Mouse (Mus musculus) frontal cortex, postnatal 25 days (tissue): ENCODE measurements around the gene Chd2.
"Not testable (repeated sequence)": the region's sequence is repeated elsewhere in the genome, so short reads cannot be mapped to it uniquely, and the experiment has no call there.

Source experiments
- DNase-seq, 2 experiments: peaks; one replicate each; pipeline ENCODE4 v3.0.0; 2022; ENCODE audit warnings: low spot score in 2 of 2

Gene Chd2

GRCm38 (mm10) chr7:73521277-73522193, 20.1 kb downstream of the Chd2 start:
- DNase-seq = no peak

DNA sequence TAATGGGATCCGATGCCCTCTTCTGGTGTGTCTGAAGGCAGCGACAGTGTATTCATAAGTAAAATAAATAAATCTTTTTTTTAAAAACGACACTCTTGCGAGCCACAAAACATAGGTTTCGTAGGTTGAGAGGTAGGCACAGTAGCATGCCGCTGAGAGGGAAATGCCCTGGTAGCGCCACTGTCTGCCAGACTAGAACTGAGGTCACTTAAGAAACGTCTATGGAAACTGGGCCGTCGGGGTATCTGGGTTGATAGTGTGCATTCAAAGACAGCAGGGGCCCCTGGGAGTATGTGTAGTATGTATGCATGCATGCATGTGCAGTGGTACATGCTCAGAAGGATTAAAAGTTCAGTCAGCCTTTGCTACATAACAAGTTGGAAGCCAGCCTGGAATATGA, 21.4 kb downstream of the Chd2 start:
- DNase-seq = no peak

GRCm38 (mm10) chr7:73519060-73519796, 22.4 kb downstream of the Chd2 start:
- DNase-seq = no peak

DNA sequence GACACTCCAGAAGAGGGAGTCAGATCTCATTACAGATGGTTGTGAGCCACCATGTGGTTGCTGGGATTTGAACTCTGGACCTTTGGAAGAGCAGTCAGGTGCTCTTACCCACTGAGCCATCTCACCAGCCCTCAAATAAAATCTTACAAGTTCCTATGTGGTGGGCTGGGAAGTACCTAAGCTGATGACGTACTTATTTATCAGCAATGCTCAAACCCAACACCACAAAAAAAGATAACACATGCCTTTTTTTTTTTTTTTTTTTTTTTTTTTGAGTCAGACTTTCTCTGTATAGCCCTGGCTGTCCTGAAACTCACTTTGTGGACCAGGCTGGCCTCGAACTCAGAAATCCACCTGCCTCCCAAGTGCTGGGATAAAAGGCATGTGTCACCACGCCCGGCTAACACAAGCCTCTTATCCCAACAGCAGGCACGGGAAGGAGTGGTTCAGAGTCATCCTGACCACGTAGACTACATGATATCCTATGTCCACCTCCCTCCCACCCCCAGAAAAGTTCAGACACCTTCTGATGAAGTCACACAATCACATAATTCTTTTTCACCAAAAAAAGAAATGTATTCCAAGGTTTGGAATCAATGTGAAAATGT, 23.2 kb downstream of the Chd2 start:
- not testable (repeated sequence) for DNase-seq

GRCm38 (mm10) chr7:73517432-73518054, 24.1 kb downstream of the Chd2 start:
- no peak for DNase-seq

DNA sequence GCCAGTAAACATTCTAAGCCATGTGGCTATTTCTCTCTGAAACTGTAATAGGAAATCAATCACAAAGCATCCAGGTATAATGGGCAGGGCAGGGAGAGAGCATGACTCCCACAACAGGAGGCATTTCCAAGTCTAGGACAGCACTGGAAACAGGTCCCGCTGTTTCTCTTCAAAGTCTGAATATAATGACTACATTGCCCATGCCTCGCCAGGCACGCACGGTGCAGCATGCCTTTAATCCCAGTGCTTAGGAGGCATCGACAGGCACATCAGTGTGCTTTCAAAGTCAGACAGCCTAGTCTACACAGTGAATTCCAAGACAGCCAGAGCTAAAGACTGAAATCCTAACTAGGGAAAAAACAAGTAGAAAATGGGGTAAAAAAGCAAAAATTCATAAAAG, 24.8 kb downstream of the Chd2 start:
- no peak for DNase-seq

- DNase-seq = no peak
These were observed 27.1 kb downstream of the Chd2 start for GRCm38 (mm10) chr7:73514560-73514959.

GRCm38 (mm10) chr7:73512422-73512821, 29.2 kb downstream of the Chd2 start:
- no peak for DNase-seq

DNA sequence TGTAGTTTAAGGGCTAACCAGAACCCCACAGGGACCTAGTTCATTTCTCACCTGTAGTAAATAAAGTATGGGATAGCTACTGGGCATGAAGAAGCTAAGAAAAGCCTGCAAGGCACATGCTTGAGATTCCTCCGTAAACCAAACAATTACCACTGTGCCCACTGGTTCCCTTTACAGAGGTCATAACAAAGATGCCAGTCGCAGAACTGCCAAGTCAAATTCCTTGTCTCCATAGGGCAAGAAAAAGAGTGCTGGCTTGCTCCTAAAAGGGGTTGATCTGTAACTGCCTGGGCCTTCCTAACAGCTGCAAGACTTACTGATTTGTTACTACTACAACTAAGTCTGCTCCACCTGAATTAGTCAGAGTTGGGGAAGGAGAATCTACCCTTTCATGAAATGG, 32.9 kb downstream of the Chd2 start:
- DNase-seq = no peak

DNA sequence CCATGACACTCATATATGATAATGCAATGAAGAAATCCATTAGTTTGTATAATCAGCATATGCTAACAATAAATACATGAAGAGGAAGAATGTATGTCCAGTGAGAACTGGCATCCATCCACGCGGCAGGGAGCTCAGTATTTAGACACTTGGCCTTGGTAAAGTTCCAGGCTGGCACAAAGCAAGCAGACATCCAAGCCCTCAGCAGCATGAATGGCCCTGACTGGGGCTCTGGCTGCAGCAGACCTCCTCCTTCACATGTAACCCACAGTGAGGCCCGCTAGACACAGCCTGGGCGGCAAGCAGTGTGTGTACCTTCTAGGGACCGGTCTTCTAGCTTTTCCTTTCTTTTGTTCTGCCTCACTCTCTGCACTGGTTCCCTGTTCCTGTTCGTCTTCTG, 34.1 kb downstream of the Chd2 start:
- no peak for DNase-seq

GRCm38 (mm10) chr7:73506852-73507251, 34.8 kb downstream of the Chd2 start:
- DNase-seq = no peak

DNA sequence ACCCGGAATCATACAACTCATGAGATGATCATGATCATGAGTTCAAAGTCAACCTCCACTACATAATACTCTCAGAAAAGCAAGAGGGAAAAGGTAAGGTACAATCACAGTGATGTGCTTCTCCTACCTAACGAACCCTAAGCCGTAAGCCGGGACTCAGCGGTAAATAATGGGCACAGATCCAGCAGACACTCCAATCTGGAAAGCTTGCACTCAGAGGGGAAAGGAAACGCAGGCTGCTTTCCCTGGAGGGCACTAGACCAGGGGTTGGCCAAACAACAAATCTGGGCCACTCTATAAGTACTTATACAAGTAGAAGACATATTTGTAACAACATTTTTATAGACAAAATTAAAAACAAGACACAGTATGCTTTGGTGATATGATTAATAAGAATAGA, 36.4 kb downstream of the Chd2 start:
- DNase-seq = no peak

DNA sequence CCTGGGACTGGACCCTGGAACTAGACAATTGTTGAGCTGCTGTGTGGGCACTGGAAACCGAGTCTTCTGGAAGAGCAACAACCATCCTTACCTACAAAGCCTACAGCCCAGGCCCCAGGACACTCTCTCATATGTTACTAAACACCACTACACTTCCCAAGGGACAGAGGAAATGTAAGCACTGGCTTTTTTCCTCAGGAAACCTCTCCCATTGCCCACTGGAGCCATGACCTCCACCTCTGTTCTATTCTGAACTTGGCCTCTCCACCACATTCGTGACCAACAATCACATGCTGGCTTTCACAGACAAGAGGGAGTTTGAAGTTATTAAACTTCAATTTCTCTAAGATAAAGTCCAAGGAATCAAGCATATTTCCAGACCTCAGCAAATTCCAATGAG, 43.4 kb downstream of the Chd2 start:
- DNase-seq = no peak

GRCm38 (mm10) chr7:73489261-73489660, 52.4 kb downstream of the Chd2 start:
- no peak for DNase-seq

DNA sequence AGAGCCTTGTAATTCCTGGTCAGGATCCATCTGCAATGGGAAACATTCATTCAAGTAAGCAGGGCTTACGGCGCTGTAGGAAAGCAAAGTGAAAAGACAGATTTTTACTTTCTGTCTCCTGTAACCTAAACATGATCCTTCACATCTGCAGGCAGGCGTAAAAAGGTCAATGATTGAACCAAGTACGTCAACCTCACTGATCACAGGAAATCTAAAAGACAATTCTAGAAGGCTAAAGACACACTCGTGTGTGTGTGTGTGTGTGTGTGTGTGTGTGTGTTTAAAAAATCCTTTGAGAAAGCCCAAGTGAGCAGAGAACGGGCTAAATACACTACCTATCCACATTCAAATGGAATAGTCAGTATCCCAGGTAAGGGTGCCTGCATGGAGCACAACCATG, 60.5 kb downstream of the Chd2 start:
- DNase-seq = no peak

DNA sequence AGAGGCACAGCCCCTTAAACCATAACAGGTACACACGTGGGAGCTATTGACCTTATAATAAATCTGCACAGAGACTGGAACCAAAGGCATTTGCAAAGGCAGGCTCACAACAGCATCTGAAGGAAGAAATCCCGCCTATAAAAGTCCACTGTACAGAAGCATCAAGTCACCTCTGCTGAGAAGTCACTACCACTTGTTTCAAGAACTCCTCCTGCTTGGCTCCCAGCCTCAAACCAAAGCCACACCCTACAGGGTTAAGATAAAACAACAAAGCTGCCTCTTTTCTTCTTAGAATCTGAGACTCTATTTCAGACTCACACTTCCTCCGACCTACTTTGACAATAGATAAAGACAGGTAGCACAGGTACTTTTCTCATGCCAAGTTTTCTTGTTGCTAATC, 62.1 kb downstream of the Chd2 start:
- DNase-seq = no peak

DNA sequence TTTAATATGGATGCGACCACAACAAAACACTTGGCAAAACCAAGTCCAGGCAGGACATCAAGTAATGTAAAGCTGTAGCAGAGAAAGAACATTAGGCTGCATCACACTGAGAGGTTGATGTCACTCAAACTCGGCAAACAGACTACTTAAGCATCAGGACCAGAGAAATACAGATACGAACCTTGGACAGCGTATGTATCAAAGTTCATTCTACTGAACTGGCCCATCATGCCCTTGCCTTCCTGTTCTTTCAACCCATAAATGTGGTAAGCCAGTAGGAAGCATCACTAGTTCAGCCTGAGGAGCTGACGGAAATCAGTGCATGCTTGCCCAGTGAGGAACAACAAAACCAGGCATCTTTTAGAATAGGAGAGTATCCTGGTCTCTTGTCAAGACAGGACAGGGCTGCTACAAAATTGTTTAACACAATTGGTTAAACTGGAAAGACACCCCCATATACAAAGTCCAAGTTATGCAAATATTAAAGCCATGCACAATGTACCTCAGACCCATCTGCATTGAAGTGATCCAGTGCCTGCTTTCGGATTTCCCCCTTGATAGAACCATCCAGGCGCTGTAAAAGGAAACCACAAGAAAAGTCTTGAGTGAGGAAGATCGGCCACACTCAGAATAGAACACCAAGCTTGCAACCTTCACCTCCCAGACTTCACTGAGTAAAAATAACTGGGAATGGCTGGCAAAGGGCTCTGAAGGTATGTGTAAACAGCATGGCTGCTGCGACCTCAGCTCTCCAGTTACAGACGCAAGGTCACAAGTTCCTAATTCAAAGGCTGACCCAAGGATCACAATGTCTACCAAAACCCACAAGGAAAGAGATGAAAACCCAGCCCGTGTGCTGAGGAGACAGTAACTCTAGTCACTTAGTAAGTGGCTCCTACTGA, 63.2 kb downstream of the Chd2 start:
- DNase-seq = no peak

DNA sequence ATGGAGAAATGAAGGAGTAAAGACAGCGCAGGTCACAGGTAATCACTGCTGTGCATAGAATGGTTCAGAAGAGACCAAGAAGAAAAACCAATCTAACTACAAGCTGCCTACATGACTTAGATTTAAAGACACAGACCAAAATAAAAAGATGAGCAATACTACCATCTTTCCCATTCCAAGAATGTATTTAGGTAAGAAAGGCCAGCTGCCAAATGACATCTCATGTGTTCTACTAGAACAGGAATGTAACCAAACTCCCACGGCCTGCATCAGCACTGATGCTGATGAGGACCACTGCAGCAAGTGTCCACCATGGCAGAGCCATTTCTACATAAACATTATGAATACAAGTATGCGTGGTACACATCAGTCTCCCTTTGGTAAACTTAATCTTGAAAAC, 73.9 kb downstream of the Chd2 start:
- no peak for DNase-seq

- DNase-seq = no peak
These were observed 78.1 kb downstream of the Chd2 start for GRCm38 (mm10) chr7:73463546-73463945.

DNA sequence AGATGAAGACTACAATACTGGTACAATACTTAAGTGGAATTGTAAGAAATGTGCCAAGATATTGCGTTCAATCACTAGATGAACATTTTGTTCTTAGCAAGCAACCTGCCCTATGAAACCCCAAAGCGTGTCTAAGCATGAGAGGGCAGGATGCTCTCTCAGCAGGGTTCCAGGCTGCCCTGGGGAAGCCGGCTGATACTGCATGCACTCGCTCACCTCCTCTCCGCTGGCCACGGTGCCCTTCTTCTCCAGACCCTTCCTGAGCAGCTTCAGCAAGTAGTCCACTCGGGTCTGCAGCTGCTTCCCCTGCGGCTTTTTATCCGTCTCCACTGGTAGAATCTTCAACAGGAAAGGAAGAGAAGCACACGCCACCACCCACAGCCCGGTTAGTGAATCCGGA, 87.5 kb downstream of the Chd2 start:
- no peak for DNase-seq

DNA sequence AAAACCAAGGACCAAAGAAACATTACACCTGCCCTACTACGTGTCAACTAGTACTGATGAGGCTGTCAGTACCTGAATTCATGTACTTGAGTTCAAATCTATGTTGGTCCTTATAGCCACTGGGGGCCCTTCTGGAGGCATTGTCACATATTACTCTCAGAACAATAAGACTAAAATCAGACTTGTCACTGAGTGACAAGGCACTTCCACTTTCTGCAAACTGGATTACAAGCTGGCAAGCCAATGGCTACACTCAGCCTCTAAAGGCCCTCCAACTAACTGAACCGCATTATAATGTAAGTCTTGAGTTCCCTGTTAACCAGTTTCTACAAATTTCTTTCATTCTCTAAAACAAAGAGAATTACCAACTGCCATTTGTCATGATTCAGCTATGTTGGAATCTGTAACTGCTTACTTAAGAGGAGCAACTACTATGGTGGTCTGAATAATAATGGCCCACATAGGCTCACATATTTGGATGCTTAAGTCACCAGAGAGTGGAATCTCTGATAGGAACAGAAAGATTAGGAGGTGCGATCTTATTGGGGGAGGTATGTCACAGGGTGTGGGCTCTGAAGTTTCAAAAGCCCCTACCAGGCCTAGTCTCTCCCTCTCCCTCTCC, 89.3 kb downstream of the Chd2 start:
- DNase-seq = no peak
